Mouse (Mus musculus): ENCODE results near the gene Nme3. TPM values are rescaled to one million over a fixed set of nuclear protein-coding genes. Genes with fewer than 3 reads are reported as not detected.

Gene Nme3
- polyA plus RNA-seq (2012; rRNA removed; ENCODE audit: low replicate concordance): 39.5 and 77.7 TPM in 2 replicates

DNA sequence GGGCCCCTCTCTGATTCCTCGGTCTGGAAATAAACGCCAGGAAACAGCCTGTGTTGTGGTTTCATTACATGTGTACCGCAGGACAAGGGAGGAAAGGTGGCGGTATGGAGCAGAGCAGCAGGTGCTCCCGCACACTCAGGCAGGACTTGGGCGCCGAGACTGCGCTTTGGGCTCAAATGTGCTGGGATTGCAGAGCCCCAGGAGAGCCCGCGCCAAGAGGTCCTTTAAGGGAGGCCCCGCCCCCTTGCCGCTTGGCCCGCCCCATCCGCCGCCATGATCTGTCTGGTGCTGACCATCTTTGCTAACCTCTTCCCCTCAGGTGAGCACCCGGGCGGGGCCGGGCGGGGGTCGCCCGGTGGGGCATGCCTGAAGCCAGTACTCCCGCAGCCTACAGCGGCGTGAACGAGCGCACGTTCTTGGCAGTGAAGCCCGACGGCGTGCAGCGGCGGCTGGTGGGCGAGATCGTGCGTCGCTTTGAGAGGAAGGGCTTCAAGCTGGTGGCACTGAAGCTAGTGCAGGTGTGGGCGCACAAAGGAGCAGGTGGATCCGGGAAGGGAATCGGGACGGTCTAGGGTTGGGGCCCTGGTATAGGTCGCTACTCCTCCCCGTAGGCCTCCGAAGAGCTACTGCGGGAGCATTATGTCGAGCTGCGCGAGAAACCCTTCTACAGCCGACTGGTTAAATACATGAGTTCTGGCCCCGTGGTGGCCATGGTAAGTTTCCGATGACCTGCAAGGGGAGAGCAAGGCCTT, at the start of gene Nme3:
Gene Nme3 (plus strand): TSS at position 260 of the 752 bp plus-strand sequence.

DNA sequence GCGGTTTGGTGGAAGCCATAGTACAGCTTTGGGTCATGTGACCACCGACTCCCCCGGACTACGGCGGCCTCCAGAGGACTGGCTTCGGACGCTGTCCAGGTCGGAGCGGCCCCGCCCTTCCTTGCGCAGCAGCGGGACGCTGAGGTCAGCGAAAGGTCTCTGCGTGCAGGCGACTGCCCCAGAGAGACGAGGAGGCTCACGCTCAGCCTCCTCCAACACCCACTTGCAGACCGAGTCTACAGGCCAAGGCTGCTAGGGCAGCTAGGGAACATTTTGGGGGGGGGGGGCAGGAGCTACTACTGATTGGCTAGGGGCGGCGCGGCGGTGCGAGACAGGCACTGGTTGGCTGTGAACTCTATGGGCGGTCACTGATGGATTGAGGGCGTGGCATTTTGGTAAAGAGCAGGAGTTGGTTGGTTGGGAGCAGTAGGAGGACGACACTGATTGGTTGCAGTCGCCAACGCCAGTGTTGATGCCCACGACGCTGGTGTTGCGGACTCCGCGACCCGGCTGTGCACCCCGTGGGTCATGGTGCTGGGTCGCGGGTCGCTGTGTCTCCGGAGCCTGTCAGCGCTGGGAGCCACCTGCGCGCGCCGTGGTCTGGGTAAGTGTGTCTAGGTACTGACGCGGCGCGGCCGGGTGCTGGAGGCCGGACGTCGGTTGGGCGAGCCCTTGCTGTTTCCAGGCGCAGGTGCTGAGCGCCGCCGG, 46.1 kb upstream of the Nme3 start, which contains the start of gene Fahd1:
Gene Fahd1 (minus strand): TSS at position 300 of the 708 bp plus-strand sequence.

DNA sequence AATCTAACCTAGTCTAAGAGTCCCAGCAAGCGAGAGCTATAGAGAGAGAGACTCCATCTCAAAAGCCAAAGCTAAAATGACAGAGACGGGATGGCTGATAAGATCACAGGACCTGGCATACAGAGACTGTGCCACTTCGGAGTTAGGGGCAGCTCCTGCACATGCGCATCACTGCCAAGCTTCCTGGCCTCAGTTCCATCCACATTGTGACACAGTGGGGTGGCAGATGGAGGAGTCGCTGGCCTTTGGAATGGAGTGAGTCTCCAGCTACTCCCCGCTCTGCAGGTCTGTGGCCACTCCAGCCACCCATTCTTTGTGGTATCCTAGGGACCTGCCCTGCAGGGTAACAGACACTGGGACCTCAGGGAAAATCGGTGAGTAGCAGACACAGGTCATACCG, 30.5 kb upstream of the Nme3 start, which contains the start of gene Igfals:
Gene Igfals (plus strand): TSS at position 222 of the 400 bp plus-strand sequence.

DNA sequence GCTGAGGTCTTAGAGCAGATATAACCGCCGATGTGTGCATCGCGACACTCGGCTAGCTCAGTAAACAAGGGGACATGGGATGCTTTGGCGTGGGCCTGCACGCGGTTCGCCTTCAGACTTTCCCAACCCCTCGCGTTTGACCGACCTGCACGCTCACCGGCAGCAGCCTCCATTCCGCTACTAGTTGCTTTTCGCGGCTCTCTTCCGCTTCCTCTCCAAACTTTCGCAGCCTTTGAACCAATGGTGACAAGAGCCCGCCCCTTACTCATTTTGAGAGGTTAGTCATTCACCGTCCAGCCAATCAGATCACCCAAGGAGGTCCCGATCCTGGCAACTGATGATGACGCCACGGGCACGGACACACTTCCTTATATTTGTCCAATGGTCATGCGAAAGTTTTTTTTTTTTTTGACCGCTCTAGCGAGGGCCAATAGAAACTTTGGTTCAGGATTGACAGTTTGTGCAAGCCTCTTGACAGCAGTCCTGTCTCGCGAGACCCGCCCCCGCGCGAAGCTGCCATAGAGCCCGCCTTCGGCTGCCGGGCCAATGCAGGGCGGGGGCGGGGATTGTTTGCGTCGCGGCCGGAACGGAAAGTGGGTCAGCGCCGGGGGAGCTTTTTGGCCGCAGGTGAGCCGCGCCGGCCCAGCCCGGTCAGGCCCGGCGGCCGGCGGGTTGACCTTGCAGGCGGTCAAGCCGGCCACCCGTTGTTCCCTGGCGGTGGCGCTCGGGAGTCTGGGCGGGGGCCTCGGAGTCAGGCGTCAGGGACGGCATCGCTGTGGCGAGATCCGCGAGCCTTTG, 10.0 kb upstream of the Nme3 start, which contains the start of the genes Nubp2 and Spsb3:
Gene Nubp2 (minus strand): TSS at position 216 of the 798 bp plus-strand sequence.
Gene Spsb3 (plus strand): TSS at position 510 of the 798 bp plus-strand sequence.

DNA sequence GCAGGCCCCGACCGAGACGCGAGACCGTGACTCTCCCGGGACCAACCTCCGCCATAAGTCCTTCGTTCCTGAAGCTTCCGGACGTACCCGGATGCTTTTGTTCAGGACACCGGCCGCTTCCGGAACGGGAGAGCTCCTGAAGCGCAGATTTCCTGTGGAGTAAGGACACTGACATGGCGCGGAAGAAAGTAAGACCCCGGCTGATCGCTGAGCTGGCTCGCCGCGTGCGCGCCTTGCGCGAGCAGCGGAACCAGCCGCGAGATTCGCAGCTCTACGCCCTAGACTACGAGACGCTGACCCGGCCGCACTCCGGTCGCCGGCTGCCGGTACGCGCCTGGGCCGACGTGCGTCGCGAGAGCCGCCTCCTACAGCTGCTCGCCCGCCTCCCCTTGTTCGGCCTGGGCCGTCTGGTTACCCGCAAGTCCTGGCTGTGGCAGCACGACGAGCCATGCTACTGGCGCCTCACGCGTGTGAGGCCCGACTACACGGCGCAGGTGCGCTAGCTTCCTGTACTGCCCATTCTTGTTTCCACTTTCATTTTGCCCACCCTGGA, 1.2 kb upstream of the Nme3 start, which contains the start of the genes Eme2 and Mrps34:
Gene Eme2 (minus strand): TSS at position 93 of the 553 bp plus-strand sequence.
Gene Mrps34 (plus strand): TSS at position 122 of the 553 bp plus-strand sequence.

DNA sequence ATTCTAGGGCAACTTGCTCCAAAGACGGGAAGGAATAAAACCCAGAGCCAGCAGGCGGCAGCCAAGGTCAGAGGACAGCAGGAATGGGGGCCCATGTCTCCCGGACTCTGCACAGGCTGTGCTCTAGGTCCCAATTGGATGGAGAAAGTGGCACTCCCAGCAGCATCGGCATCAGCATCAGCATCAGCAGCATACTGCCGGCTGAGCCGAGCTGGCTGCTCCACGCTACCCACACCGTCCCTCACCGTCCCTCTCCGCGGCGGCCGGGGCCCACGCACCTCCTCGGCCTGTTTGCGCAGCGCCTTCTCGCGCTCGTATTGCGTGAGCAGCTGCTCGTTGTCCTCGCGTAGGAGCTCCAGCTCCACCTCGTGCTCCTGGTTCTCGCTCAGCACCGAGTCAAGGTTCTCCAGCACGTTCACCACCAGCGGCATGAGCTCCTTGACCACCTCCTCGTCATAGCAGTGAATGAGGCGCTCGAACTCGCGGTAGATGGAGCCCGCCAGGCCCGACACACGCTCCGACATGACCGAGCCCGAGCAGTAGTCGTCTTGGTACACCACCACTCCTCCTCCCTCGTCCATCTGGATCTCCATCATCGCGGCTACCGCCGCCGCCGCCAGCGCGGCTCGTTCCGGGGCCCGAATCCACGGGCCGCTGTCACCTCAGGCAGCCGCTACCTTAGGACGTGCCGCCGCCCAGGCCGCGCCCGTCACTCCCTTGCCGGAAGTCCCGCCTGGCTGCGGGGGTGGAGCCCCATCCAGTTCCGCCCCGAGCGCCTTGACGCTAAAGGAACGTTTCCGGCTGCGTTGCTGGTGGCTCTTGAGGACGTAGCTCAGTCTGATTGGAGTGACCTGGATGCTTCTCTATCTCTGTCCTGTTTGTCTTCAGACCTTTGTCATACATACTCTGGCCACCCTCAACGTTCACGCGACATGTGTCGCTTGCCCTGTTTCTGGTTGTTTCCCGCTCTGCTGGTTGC, 40.2 kb downstream of the Nme3 start, which contains the start of gene Mapk8ip3:
Gene Mapk8ip3 (minus strand): TSS at position 719 of the 979 bp plus-strand sequence.

Other genes with a start within 250 kb of the Nme3 start
- gene Slc9a3r2, start 246.2 kb upstream of the Nme3 start, polyA plus RNA-seq (2012; rRNA removed; ENCODE audit: low replicate concordance): 159 and 182 TPM in 2 replicates
- gene Npw, start 238.0 kb upstream of the Nme3 start, polyA plus RNA-seq (2012; rRNA removed; ENCODE audit: low replicate concordance): 0.75 and 0.93 TPM in 2 replicates
- gene Zfp598, start 226.8 kb upstream of the Nme3 start, polyA plus RNA-seq (2012; rRNA removed; ENCODE audit: low replicate concordance): 59.9 and 96.8 TPM in 2 replicates
- 0.24 and 0.55 TPM in 2 replicates for gene Syngr3, start 206.5 kb upstream of the Nme3 start, polyA plus RNA-seq (2012; rRNA removed; ENCODE audit: low replicate concordance)
- gene Gfer, start 200.3 kb upstream of the Nme3 start, polyA plus RNA-seq (2012; rRNA removed; ENCODE audit: low replicate concordance): 32.2 and 33.0 TPM in 2 replicates
- 7.8 and 11.2 TPM in 2 replicates for gene Noxo1, start 200.3 kb upstream of the Nme3 start, polyA plus RNA-seq (2012; rRNA removed; ENCODE audit: low replicate concordance)
- 62.3 and 93.0 TPM in 2 replicates for gene Tbl3, start 188.8 kb upstream of the Nme3 start, polyA plus RNA-seq (2012; rRNA removed; ENCODE audit: low replicate concordance)
- gene Rnf151, start 178.4 kb upstream of the Nme3 start, polyA plus RNA-seq (2012; rRNA removed; ENCODE audit: low replicate concordance): 0.13 and 0.19 TPM in 2 replicates
- gene Rps2, start 178.4 kb upstream of the Nme3 start, polyA plus RNA-seq (2012; rRNA removed; ENCODE audit: low replicate concordance): 1,499 and 4,382 TPM in 2 replicates
- gene Ndufb10, start 172.0 kb upstream of the Nme3 start, polyA plus RNA-seq (2012; rRNA removed; ENCODE audit: low replicate concordance): 368 and 449 TPM in 2 replicates
- gene Rpl3l, start 168.7 kb upstream of the Nme3 start, polyA plus RNA-seq (2012; rRNA removed; ENCODE audit: low replicate concordance): 0.15 and 0.24 TPM in 2 replicates
- gene Msrb1, start 159.9 kb upstream of the Nme3 start, polyA plus RNA-seq (2012; rRNA removed; ENCODE audit: low replicate concordance): 104 and 170 TPM in 2 replicates
- gene Hs3st6, start 143.5 kb upstream of the Nme3 start, polyA plus RNA-seq (2012; rRNA removed; ENCODE audit: low replicate concordance): 0.80 and 5.6 TPM in 2 replicates
- 0.10 TPM in 1 of 2 replicates, not detected in the other for gene Meiob, start 92.2 kb upstream of the Nme3 start, polyA plus RNA-seq (2012; rRNA removed; ENCODE audit: low replicate concordance)
- gene Hagh, start 56.4 kb upstream of the Nme3 start, polyA plus RNA-seq (2012; rRNA removed; ENCODE audit: low replicate concordance): 97.3 and 196 TPM in 2 replicates
- 10.9 and 14.8 TPM in 2 replicates for gene Fahd1, start 46.1 kb upstream of the Nme3 start, polyA plus RNA-seq (2012; rRNA removed; ENCODE audit: low replicate concordance)
- gene Igfals, start 30.5 kb upstream of the Nme3 start, polyA plus RNA-seq (2012; rRNA removed; ENCODE audit: low replicate concordance): 50.0 and 143 TPM in 2 replicates
- 32.7 and 38.4 TPM in 2 replicates for gene Nubp2, start 10.2 kb upstream of the Nme3 start, polyA plus RNA-seq (2012; rRNA removed; ENCODE audit: low replicate concordance)
- gene Spsb3, start 9.9 kb upstream of the Nme3 start, polyA plus RNA-seq (2012; rRNA removed; ENCODE audit: low replicate concordance): 53.0 and 84.0 TPM in 2 replicates
- 30.9 and 44.6 TPM in 2 replicates for gene Eme2, start 1.4 kb upstream of the Nme3 start, polyA plus RNA-seq (2012; rRNA removed; ENCODE audit: low replicate concordance)
- 141 and 210 TPM in 2 replicates for gene Mrps34, start 1.4 kb upstream of the Nme3 start, polyA plus RNA-seq (2012; rRNA removed; ENCODE audit: low replicate concordance)
- gene Mapk8ip3, start 40.5 kb downstream of the Nme3 start, polyA plus RNA-seq (2012; rRNA removed; ENCODE audit: low replicate concordance): 103 and 150 TPM in 2 replicates
- gene Jpt2, start 64.2 kb downstream of the Nme3 start, polyA plus RNA-seq (2012; rRNA removed; ENCODE audit: low replicate concordance): 33.2 and 36.8 TPM in 2 replicates
- gene Cramp1l, start 119.3 kb downstream of the Nme3 start, polyA plus RNA-seq (2012; rRNA removed; ENCODE audit: low replicate concordance): 18.4 and 29.4 TPM in 2 replicates
- gene Ift140, start 119.6 kb downstream of the Nme3 start, polyA plus RNA-seq (2012; rRNA removed; ENCODE audit: low replicate concordance): 14.3 and 23.1 TPM in 2 replicates
- 53.5 and 71.2 TPM in 2 replicates for gene Tmem204, start 187.1 kb downstream of the Nme3 start, polyA plus RNA-seq (2012; rRNA removed; ENCODE audit: low replicate concordance)
- gene Telo2, start 219.5 kb downstream of the Nme3 start, polyA plus RNA-seq (2012; rRNA removed; ENCODE audit: low replicate concordance): 15.3 and 43.8 TPM in 2 replicates
- gene Ptx4, start 224.3 kb downstream of the Nme3 start, polyA plus RNA-seq (2012; rRNA removed; ENCODE audit: low replicate concordance): 0.11 TPM in 1 of 2 replicates, not detected in the other
- gene Clcn7, start 236.9 kb downstream of the Nme3 start, polyA plus RNA-seq (2012; rRNA removed; ENCODE audit: low replicate concordance): 42.8 and 52.6 TPM in 2 replicates